Mouse (Mus musculus) brain, embryonic 14.5 days (tissue): ENCODE measurements around the gene Retn. TPM values are rescaled to one million over a fixed set of nuclear protein-coding genes. Genes with fewer than 3 reads are reported as not detected.

ENCODE experiments used
- DNase-seq: peaks from one replicate; pipeline ENCODE4 v3.0.0-alpha.2; 2011; ENCODE audit warnings: low read depth
- CTCF ChIP-seq: fragments of 200-500 bp; IDR thresholded peaks from 2 replicates; pipeline ENCODE4 v1.5.1; 2012; ENCODE audit warnings: inconsistent platforms, mild to moderate bottlenecking, moderate library complexity, borderline replicate concordance; ENCODE audit not compliant: insufficient read depth, insufficient read length; ENCODE audit errors: extremely low read depth
- POLR2A ChIP-seq: fragments of 200-500 bp; IDR thresholded peaks from 2 replicates; pipeline ENCODE4 v1.6.1; 2012; ENCODE audit warnings: mild to moderate bottlenecking, inconsistent platforms, borderline replicate concordance; ENCODE audit not compliant: poor library complexity, insufficient read depth, insufficient read length, severe bottlenecking; ENCODE audit errors: extremely low read depth
- polyA plus RNA-seq: library from polyadenylated mRNA; depleted of rRNA; stranded (reverse); fragments of >200 nt; gene quantifications from 2 replicates; pipeline ENCODE4 v1.2.3, GENCODE M21; 2012

The Retn gene
- polyA plus RNA-seq, 1 experiment = 0.34 TPM

GRCm38 (mm10) chr8:3630647-3631477, 24.7 kb upstream of the Retn start, which contains the start of gene Stxbp2:
Stxbp2 (plus strand) TSS chr8:3630955.
- TF ChIP-seq CTCF (no peak), POLR2A (peak; percentile 19; the same call in 1 of the 2 replicates)
- DNase-seq = peak; percentile 73

- DNase-seq = no peak
- TF ChIP-seq CTCF (no peak), POLR2A (no peak)
Measured at GRCm38 (mm10) chr8:3631478-3631875, 24.1 kb upstream of the Retn start.

- TF ChIP-seq POLR2A = no peak
- no peak for TF ChIP-seq CTCF
- DNase-seq = no peak
Measured at GRCm38 (mm10) chr8:3645804-3646203, 9.8 kb upstream of the Retn start.

- TF ChIP-seq POLR2A (no peak), CTCF (no peak)
- DNase-seq = no peak
Measured at GRCm38 (mm10) chr8:3646824-3647531, 8.6 kb upstream of the Retn start.

- DNase-seq = no peak
- no peak for TF ChIP-seq POLR2A
- no peak for TF ChIP-seq CTCF
Measured at GRCm38 (mm10) chr8:3647561-3647960, 8.0 kb upstream of the Retn start.

GRCm38 (mm10) chr8:3648268-3648667, 7.3 kb upstream of the Retn start:
- TF ChIP-seq CTCF (no peak), POLR2A (no peak)
- DNase-seq = no peak

GRCm38 (mm10) chr8:3648990-3649389, 6.6 kb upstream of the Retn start:
- no peak for DNase-seq
- TF ChIP-seq CTCF (no peak), POLR2A (no peak)

GRCm38 (mm10) chr8:3652845-3653244, 2.7 kb upstream of the Retn start:
- no peak for DNase-seq
- TF ChIP-seq POLR2A = no peak
- TF ChIP-seq CTCF = no peak

GRCm38 (mm10) chr8:3654726-3655508, 653 bp upstream of the Retn start:
- TF ChIP-seq POLR2A = no peak
- TF ChIP-seq CTCF = no peak
- DNase-seq = no peak

- DNase-seq = peak; percentile 63
Measured at GRCm38 (mm10) chr8:3656725-3657381, 1.3 kb downstream of the Retn start.

More at GRCm38 (mm10) chr8:3656725-3657381, 1.3 kb downstream of the Retn start:
- no peak for TF ChIP-seq CTCF
- no peak for TF ChIP-seq POLR2A
